Mouse (Mus musculus): ENCODE results near the gene Pex14.

Pex14 gene

DNA sequence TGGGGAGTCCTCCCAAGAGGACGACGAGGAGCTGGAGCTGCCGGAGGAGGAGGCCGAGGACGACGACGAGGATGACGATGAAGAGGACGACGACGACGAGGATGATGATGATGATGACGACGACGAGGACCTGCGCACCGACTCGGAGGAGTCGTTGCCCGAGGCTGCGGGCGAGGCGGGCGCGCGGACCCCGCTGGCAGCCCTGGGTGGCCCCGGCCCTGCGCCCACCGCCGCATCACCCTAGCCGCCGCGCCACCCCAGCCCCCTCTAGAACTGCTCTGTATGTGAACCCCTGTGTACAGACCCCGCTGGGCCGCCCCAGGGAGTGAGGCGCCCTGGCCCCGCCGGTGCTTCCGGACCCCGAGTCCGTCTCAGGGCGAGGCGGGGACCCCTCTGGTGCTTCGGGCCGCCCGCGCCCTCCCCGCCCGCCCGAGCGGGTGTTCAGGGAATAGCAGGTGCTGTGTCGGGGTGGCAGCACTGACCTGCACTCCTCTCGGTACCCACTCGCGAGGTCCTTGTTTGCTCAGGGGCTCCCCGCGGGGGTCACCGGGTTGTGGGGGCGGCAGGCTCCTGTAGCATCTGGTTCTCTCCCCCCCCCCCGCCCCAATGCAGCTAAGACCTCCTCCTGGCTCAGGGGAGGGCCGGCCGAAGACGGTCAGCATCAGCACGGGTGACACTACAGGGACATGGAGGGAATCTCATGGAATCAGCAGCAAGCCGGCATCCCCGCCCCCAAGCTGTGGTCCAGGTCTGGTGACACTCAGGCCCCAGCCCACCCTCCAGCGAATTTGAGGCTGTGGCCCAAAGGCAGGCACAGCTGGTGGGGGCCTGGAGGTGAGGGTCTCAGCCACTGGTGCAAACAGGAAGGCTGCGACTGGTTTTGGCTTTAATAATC is 147.1 kb downstream of the Pex14 start:
- DNase-seq (ENCODE audit: low spot score) = no peak

DNA sequence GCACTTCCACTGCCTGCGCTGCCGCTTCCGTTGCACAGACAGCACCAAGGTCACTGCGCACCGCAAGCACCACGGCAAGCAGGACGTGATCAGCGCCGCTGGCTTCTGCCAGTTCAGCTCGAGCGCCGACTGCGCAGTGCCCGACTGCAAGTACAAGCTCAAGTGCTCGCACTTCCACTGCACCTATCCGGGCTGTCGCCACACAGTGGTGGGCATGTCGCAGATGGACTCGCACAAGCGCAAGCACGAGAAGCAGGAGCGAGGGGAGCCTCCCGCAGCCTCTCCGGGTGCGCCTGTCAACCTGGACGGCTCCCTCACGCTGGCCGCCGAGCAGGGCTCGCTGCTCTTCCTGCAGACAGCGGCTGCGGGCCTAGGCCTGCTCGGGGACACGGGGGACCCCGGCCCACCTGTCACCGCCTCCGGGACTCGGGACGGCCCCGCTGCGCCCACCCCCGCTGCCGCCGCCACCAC is 147.8 kb downstream of the Pex14 start:
- no peak for DNase-seq (ENCODE audit: low spot score)

DNA sequence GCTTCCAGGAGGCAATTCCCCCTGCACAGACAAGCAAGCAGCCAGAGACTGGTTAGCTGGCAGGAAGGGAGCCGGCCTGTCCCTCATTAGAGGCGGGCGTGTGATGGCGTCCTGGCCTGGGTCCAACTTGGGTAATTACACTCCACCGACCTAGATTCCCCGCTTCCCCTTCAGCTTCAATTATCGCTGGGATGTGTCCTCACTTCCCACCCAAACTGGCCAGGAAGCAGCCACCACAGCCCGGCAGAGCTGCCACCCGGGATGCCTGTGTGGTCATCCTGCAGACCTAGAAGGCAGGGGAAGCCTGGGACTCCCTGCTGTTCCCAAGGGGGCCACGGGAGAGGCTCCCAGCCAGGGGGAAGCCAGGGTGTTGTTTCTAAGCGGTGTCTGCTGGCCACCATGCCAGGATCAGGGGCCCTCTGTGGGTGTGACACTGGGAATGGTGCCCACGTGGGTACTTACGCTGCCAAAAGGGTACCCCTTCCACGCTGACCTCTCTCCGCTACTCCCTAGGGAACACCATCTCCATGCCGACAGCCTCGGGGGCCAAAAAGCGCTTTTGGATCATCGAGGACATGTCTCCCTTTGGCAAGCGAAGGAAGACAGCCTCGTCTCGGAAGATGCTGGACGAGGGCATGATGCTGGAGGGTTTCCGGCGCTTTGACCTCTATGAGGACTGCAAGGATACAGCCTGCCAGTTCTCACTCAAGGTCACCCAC is 148.6 kb downstream of the Pex14 start:
- DNase-seq (ENCODE audit: low spot score) = peak; percentile 54

DNA sequence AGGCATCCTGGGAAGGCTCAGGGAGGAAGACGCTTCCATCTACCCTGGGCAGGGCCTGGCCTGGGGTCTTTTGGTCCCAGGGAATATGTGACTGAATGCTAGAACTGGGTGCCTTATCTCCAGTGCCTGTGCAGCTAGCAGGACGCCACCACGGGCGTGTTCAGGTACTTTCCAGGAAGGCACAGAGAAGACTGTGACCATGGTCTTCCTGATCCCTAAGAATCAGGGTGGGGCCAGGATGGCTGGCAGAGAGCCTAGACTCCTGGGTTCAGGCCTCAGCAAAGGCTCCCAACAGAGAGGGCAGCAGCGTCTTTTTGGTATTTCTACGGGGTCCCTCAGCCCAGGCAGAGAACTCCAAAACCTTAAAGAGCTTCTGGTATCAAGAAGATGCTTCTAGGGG is 149.2 kb downstream of the Pex14 start:
- no peak for DNase-seq (ENCODE audit: low spot score)

DNA sequence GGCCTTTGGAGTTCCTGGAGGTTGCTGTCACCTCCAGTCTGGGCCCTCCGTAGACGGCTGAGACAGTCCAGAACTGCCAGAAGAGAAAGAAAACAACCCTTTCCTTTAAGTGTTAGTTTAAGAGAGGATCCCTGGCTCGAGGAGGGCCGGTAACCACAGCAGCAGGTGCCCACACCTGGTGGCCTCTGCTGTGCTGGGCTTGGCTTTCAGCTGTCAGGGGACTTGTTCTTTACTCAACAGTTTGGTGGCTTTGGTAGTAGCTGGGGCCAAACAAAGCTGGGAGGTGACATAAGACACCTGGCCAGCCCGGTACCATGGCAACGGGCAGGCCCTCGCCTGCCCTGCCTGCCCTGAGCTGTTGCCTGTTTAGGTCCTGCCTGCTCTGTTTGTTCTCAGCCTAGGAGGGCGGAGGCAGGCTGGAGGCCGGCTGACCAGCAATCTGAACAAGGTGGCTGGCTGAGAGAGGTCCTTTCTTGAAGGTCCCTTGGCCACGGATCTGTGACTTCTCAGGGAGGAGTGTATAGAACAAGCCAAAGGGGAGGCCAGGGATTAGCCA is 151.8 kb downstream of the Pex14 start:
- peak; percentile 82 for DNase-seq (ENCODE audit: low spot score)

DNA sequence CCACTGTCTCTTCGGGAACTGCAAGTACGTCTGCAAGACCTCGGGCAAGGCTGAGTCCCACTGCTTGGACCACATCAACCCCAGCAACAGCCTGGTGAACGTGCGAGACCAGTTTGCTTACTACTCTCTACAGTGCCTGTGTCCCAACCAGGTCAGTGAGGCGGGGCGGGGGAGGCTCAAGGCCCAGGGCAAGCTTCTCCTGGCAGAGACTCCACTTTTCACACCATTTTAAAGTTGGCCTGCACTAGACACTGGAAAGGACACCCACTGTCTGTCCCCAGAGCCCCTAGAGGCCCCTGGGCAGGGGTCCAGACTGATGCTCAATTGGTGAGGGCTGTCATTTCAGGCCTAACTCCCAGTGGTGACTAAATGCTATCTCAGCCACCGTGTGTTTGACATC is 153.6 kb downstream of the Pex14 start:
- DNase-seq (ENCODE audit: low spot score) = no peak

DNA sequence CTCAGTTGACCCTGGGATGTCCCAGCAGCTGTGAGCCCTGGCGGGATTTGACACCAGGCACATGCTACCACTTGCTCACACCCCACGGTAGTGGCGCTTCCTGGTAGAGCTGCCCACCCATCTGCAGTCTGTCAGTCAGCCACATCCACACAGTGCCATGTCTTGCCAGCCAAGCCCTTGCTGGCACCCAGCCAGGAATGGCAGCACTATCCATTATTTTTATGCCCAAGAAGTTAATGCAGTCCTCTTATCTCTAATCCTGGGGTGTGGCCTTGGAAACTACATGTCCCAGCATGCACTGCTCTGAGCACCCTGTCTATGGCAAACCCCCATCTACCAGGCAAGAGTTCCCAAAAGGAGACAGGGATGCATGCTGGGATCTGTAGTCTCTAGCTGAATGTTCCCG is 154.2 kb downstream of the Pex14 start:
- DNase-seq (ENCODE audit: low spot score) = peak; percentile 51

DNA sequence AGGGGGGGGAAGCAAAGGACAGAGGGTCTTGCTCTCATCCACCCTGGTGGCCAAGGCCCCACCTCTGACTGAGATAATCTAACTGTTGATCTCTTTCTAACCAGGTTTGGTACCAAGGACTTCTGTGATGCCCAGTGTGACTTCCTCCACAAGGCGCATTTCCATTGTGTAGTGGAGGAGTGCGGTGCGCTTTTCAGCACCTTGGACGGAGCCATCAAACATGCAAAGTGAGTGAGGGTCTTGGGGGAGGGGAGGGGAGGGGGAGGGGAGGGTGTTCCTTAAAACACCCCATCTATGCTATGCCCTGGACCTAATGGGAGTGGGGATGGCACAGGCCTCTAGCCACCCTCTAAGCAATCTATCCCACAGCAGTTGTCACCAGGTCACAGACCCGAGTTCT is 156.6 kb downstream of the Pex14 start:
- DNase-seq (ENCODE audit: low spot score) = no peak

DNA sequence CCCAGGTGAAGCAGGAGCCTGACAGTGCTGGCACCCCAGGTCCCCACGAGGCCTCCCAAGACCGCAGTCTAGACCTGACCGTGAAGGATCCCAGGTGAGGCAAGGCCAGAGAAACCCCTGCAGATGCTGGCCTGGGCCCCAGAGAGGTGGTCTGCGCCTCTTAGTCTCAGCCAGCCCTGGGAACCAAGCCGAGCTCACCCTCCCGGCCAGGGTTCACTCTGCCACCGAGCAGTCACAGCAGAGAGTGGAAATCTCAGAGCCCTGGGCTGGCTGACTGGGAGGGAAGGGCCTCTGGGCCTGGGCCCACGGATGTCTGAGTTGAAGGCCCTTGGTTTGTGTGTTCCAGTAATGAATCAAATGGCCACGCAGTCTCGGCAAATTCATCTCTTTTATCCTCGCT is 158.4 kb downstream of the Pex14 start:
- DNase-seq (ENCODE audit: low spot score) = no peak

DNA sequence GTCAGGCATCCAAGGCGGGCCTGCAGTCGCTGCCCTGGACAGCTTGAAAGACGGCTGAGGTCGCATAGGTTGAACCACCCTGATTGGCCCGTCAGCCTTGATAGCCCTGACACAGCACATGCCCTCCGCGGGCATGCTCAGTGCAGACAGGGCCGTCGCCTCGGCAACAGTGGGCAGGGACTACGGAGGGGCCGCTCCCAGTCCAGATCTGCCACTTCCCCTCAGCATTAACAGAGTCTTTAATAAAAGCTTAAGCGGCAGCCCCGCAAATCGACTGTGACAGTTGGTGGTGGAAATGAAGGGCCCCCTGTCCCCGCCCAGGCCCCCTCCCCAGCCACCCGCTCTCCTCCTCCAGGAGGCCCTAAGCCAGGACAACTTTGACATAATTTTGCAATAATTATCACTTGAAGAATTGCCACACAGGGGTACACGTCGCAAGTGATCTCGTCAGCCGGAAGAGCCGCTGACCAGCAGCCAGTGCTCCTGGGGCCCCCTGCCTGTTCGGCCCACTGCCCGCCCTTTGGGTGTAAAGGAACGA is 158.9 kb downstream of the Pex14 start:
- peak; percentile 75 for DNase-seq (ENCODE audit: low spot score)

DNA sequence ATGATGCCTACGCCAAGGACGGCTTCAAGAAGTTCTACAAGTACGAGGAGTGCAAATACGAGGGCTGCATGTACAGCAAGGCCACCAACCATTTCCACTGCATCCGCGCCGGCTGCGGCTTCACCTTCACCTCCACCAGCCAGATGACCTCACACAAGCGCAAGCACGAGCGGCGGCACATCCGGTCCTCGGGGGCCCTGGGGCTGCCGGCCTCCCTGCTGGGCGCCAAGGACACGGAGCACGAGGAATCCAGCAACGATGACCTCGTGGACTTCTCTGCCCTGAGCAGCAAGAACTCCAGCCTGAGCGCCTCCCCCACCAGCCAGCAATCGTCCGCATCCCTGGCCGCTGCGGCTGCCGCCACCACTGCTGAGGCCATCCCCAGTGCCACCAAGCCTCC is 161.1 kb downstream of the Pex14 start:
- no peak for DNase-seq (ENCODE audit: low spot score)

DNA sequence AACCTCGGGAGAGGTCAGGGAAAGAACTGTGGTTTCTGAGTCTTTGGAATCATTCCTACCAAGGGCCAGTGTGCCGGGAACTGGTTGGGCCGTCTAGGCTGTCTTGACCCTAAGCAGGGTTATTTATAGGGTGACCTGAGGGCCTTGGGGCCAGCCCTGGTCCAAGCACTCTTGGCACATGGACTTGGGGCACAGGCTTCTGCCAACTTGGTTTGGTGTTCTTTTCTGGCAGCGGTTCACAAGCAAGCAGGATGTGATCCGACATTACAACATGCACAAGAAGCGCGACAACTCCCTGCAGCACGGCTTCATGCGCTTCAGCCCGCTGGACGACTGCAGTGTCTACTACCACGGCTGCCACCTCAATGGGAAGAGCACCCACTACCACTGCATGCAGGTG is 162.9 kb downstream of the Pex14 start:
- DNase-seq (ENCODE audit: low spot score) = no peak

DNA sequence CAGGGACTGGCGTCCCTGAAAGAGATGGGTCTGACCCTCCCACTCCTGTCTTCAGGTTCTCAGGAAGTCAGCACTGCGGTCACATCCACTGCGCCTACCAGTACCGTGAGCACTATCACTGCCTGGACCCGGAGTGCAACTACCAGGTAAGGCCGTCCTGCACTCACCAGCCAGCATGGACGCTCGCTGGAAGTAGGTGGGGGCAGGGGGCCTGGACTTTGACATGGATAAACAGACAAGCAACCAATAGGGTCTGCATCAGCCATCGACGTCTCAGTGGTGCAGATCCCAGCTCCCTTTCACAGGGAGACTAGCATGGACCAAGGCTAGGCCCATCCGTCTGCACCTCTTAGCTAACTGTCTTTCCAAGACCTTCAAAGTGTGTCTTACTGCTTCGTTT is 163.6 kb downstream of the Pex14 start:
- no peak for DNase-seq (ENCODE audit: low spot score)

DNA sequence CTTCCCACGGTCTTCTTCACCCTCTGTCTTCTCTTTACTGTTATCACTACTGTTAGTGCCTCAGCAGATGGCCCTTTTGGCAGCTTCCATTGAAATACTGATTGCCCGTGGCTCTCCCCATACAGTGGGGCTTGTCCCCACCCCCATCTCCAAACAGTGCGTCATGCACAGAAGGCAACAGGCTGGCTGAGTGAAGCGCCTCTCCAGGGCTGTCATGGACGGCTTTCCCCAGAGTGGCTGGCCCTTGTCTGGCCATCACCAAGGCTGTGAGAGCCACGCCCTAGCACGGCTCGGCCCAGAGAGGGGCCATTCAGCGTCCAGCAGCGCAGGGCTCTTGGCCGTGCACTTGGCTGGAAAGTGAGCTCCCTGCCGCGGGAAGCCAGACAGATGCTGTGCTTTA is 164.5 kb downstream of the Pex14 start:
- peak; percentile 64 for DNase-seq (ENCODE audit: low spot score)

DNA sequence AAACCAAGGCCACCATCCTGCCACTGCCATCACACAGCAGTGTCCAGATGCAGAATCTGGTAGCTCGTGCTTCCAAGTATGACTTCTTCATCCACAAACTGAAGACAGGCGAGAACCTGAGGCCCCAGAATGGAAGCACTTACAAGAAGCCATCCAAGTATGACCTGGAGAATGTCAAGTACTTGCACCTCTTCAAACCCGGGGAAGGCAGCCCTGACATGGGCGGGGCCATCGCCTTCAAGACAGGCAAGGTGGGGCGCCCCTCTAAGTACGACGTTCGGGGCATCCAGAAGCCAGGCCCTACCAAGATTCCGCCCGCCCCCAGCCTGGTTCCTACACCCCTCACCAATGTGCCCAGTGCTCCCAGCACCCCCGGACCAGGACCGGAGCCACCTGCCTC is 166.6 kb downstream of the Pex14 start:
- DNase-seq (ENCODE audit: low spot score) = no peak

DNA sequence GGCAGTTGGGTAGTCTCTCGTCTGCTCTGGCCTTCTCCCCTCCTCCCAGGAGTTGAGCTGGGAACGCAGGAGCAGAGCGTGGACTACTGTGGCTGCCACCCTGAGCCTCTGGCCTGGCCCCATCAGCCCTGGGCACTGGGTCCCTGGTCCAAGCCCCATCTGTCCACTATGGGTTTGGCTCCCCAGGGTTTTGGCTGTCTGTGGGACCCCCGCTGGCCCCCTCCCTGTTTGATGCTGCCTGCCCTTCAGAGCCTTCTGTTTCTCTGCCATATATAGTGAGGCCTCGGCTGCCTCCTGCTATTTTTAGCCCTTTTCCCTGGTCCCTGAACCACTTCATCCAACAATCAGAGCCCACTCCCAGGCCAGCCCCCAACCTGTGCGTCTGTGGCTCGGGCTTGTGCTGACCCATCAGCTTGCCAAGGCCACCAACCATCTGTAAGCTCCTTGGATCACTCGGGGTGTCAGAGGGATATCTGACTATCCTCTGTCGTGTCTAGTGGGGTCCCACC is 168.9 kb downstream of the Pex14 start:
- no peak for DNase-seq (ENCODE audit: low spot score)

DNA sequence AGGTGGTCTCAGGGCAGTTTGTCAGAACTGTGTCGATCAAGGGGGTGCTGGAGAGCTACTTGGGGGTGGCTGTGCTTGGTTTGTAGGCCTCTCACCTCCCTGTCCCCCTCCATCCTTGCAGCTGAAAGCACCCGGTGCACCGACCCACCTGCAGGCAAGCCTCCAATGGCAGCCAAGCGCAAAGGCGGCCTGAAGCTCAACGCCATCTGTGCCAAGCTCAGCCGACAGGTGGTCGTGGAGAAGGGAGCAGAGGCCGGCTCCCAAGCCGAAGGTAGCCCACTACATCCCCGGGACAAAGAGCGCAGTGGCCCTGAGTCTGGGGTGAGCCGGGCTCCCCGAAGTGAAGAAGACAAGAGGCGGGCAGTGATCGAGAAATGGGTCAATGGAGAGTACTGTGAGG is 170.8 kb downstream of the Pex14 start:
- no peak for DNase-seq (ENCODE audit: low spot score)

DNA sequence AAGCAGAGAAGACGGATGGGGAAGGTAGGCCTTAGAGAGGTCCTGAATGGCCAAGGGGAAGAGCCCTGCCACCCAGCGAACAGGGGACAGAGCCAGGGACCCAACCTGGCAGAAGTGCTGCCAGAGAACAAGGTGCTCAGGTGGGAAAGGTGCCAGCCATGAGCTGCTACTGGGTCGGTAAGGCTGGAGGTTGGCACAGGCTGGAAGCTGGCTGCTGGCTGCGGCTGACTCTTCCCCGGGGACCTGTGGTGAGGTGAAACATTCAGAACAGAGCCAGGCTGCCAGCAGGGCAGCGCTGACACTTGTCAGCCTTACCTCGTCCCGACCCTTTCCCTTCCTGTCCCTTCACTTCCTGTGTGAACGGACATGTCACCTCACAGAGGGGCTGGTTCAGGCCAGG is 171.4 kb downstream of the Pex14 start:
- peak; percentile 50 for DNase-seq (ENCODE audit: low spot score)

DNA sequence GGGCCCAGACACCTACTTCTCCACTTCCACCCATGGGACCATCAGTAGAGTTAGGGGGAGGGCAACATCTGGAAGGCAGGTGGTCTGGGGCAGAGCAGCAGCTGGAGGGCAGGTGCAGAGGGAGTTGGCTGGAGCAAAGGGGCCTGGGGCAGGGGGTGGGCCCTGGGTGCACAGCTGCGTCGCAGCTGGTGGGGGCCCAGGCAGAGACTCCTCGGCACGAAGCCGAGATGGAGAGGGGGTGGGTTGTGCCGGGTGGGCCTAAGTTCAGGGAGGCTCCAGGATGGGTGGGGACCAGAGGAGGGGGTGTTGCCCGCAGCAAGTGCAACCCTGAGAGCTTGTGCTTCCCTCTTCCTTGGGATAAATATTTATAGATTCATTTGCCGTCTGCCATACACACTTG is 173.2 kb downstream of the Pex14 start:
- DNase-seq (ENCODE audit: low spot score) = no peak

DNA sequence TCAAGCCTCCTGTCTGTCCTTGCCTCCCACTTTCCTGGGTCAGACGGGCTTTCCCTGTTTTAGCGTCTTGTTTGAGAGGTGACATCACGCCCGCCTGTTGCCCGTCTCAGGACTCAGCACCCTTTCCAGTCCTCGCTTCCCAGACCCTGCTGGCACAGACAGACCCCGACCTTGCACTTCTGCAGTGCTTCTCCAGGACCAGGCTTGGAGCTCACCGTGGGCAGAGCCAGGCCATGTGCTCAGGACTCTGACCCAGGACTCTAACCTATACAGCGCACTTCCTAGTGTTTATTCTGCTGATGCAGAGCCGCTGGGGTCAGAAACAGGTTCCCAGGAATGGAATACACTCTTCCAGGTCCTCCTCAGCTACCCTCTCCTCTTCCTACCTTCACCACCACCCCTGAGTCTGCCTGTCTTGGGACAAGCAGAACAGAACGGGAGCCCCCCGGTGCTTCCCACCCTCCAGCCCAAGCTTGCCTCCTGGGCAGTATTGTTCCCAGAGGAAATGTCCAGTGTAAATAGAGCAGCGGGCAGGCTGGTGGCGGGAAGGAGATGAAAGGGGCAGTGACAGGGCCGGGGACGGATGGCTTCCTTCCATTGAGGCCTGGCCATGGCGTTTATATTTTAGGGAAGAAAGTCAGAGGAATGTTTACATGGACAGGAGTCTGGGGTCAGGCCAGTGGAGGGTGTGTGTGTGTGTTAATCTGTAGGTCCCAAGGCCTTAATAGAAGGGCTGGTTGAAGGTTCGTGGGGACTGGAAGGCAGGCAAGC is 173.9 kb downstream of the Pex14 start:
- DNase-seq (ENCODE audit: low spot score) = no peak

DNA sequence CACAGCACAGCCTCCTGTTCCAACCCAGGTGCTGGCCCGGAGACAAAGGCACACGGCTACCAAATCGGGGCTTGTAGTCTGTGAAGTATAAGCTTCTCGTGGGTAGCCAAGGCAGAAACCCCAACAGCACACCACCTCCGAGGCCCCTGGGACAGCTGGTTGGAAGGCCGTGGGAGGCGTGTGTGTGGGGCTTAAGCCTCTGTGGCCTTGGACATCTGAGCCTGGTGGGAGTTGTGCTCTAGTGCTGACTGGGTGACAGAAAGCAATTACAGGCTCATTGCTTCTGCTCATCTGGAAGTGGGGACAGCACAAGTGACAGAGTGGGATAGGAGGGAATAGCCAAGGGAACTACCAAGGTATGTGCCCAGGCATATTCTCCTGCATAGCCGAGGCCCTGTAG is 175.7 kb downstream of the Pex14 start:
- DNase-seq (ENCODE audit: low spot score) = no peak

DNA sequence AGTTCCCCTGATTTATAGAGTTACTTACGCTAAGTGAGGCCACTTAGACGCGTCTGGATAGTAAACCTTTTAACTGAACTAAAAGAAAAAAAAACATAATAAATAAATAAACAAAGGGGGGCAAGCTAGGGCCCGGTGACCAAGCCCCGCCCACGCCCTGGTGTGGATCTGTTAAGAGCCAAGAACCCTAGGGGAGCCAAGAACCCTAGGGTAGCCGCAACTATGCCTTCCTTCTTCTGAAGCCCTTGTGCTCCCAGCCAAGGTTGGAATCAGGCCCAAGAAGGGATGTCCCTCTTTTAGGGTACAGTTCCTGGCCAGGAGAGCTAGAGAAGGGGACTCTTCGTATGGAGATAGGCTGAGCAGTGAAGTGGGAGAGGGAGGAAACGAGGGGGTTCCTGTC is 176.3 kb downstream of the Pex14 start:
- no peak for DNase-seq (ENCODE audit: low spot score)
